Mouse (Mus musculus): ENCODE data around the gene Ddost. TPM values are rescaled to one million over a fixed set of nuclear protein-coding genes. Genes with fewer than 3 reads are reported as not detected.
A peak's percentile ranks its signal among the peaks of the same experiment; 100 is the strongest.

Gene Ddost
- polyA plus RNA-seq, 1 experiment from 2014 or later: 274 TPM

DNA sequence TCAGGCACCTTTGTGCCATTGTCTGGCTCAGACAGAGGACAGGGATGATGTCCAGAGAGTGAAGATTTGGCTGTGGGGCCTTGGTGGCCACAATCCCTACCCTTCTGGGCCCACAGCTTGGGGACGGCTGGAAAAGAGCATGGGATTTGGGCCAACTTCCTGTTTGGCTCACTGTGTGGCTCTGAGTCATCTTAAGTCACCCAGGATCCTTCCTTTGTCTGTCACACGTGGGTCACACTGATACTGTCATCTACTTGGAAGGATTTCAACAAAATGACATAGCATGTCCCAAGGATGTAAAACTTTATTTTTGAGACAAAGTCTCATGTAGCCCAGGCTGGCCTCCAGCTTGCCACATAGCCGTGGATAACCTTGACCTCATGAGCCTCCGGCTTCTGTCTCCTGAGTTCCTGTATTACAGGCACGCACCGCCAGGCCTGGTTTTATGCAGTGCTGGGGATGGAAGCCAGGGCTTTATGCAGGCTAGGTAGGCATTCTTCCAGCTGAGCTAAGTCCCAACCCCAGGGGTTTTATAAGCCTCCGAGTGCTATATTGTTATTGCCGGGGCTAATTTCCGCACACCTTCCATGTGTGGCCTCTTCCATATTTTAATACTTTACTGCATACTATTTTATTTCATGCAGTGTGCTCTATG lies 40.5 kb downstream of the Ddost start:
- 86% methylated on average over 9 of the region's 9 CpGs for WGBS

DNA sequence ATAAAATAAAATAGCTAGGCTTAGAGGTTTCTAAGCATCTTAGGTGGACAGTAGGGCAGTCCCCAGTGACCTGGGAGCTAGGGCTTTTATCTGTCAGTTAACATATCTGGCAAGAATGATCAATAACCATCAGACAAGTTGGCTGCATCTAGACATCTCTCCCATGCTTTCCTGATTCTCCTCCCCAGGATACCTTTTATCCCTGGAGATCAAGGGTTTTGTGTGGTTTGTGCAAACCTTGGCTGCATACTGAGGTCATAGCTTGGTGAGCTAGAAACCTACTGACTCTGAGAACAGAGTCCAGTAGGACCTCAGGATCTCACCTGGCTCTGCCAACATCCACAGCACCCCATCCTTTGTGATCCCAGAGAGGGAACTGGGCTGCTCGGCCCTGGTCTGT lies 42.8 kb downstream of the Ddost start:
- H3K4me3 ChIP-seq: no peak overlapping the region
- WGBS: 83% methylated on average over 1 of the region's 1 CpGs
- H3K9me3 ChIP-seq: no peaks in the 10 kb centered on the region
- no peak overlapping the region for H3K27ac ChIP-seq
- no peak for DNase-seq (ENCODE audit: low spot score)
- H3K4me1 ChIP-seq (replicated peaks): peaks cover 6% of the 10 kb centered on the region; the same call in 1 of the 2 replicates
- H3K27me3 ChIP-seq (ENCODE audit: insufficient read depth, poor library complexity, severe bottlenecking): no peaks in the 10 kb centered on the region
- no peaks in the 10 kb centered on the region for H3K36me3 ChIP-seq

More for the DNA sequence above, 40.5 kb downstream of the Ddost start:
- Histone ChIP-seq H3K27me3 (ENCODE audit: insufficient read depth, poor library complexity, severe bottlenecking) (peaks cover 4% of the 10 kb centered on the region; the same call in 1 of the 2 replicates), H3K36me3 (no peaks in the 10 kb centered on the region), H3K9me3 (no peaks in the 10 kb centered on the region), H3K27ac (no peak overlapping the region), H3K4me3 (no peak overlapping the region), H3K4me1 (replicated peaks) (peaks cover 6% of the 10 kb centered on the region; the same call in 1 of the 2 replicates)
- DNase-seq (ENCODE audit: low spot score): no peak

DNA sequence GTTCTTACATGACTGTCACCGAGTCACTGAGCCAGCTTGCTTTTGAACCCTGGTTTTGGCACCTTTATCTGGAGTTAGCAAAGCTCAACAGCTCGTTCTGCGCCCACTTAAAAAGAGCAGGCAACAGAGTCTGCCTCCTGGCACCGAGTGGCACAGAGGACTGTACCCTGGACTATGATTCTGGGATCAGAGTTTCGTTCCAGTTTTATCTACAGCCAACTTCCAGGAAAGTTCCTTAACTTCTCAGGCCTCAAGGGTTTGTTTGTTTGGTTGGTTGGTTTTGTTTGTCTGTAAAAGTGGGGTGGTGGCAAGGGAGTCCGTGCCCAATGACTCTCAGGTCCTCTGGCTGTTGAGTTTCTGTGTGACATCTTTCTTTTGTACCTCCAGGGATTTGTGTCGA lies 44.2 kb downstream of the Ddost start:
- WGBS: 84% methylated on average over 7 of the region's 7 CpGs
- Histone ChIP-seq H3K27me3 (ENCODE audit: insufficient read depth, poor library complexity, severe bottlenecking) (no peaks in the 10 kb centered on the region), H3K4me3 (no peak overlapping the region), H3K27ac (no peak overlapping the region), H3K9me3 (no peaks in the 10 kb centered on the region), H3K4me1 (replicated peaks) (no peaks in the 10 kb centered on the region), H3K36me3 (no peaks in the 10 kb centered on the region)
- DNase-seq (ENCODE audit: low spot score): no peak

DNA sequence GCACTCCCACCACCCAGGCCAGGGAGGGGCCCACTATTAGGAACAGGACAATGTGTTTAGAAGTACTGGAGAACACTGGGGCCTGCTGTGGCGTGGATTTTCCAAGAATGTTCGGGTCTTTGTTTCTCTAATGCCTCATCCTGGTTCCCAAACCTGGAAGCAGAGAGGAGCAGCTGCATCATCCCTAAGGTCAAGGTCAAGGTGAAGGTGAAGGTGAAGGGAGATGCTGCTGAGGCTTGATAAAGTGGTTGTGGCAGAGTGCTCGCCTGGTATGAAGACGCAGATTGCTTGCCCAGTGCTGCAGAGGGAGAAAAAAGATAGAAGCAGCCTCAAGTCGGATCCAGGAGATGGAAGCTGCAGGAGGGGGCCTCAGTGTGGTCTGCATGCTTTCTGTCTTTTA lies 47.3 kb downstream of the Ddost start:
- no peaks in the 10 kb centered on the region for H3K4me1 ChIP-seq (replicated peaks)
- WGBS: 90% methylated on average over 5 of the region's 5 CpGs
- H3K36me3 ChIP-seq: no peaks in the 10 kb centered on the region
- H3K27me3 ChIP-seq (ENCODE audit: insufficient read depth, poor library complexity, severe bottlenecking): no peaks in the 10 kb centered on the region
- H3K27ac ChIP-seq: no peak overlapping the region
- no peak overlapping the region for H3K4me3 ChIP-seq
- DNase-seq (ENCODE audit: low spot score): no peak
- no peaks in the 10 kb centered on the region for H3K9me3 ChIP-seq

DNA sequence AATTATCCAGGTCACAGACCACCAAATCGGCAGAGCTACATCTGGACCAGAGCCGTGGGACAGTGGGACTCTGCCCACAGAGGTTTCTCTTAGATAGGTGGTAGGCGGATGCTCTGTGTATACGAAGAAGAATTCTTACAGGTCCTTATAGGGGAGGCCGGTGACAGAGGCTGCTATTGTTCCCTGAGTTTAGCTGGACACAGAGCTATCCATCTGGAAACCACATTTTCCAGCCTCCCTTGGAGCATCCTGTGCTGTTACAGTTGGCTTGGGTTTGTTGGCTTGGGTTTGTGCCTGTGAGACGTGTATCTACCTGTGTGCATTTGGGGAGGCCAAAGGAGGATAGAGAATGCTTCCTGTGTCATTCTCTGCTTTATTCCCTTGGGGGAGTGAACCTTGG lies 48.2 kb downstream of the Ddost start:
- no peak for DNase-seq (ENCODE audit: low spot score)
- H3K36me3 ChIP-seq: no peaks in the 10 kb centered on the region
- H3K27me3 ChIP-seq (ENCODE audit: insufficient read depth, poor library complexity, severe bottlenecking): no peaks in the 10 kb centered on the region
- 83% methylated on average over 6 of the region's 6 CpGs for WGBS
- H3K4me3 ChIP-seq: no peak overlapping the region
- H3K9me3 ChIP-seq: no peaks in the 10 kb centered on the region
- no peaks in the 10 kb centered on the region for H3K4me1 ChIP-seq (replicated peaks)
- H3K27ac ChIP-seq: no peak overlapping the region

DNA sequence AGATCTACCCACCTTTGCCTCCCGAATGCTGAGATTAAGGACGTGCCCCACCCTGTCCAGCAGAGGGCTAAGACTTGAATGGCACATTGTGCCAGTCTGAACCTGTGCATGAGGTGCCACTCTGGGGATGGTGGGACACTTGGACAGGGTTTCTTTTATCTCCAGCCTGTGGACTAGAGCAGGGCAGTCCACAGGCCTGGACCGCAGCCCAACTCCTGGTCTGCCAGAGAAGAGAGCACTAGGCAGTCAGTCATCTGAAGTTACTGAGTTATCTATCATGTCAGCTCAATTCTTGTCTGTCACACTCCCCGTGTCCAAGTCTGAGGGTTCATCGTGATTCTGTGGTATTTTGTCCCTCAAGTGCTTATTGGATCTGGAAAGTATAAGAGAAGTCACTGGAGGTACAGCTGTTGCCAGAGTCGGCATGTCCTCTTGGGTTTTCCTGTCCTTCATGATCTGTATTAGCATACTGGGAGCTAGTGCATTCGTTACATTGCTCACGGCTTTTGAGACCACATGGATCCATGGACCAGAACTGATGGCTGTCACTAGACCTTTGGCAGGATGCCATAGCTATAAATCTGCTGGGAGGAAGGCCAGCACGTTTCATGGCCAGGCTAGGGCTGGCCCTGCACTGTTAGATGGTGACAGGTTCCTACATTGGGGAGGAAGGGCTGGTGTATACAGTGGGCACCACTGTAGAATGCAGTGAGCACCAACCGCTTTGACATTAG lies 49.1 kb downstream of the Ddost start:
- H3K36me3 ChIP-seq: no peaks in the 10 kb centered on the region
- WGBS: 86% methylated on average over 10 of the region's 10 CpGs
- H3K27ac ChIP-seq: no peak overlapping the region
- no peak for DNase-seq (ENCODE audit: low spot score)
- H3K4me1 ChIP-seq (replicated peaks): no peaks in the 10 kb centered on the region
- H3K9me3 ChIP-seq: no peaks in the 10 kb centered on the region
- no peaks in the 10 kb centered on the region for H3K27me3 ChIP-seq (ENCODE audit: insufficient read depth, poor library complexity, severe bottlenecking)
- H3K4me3 ChIP-seq: no peak overlapping the region

DNA sequence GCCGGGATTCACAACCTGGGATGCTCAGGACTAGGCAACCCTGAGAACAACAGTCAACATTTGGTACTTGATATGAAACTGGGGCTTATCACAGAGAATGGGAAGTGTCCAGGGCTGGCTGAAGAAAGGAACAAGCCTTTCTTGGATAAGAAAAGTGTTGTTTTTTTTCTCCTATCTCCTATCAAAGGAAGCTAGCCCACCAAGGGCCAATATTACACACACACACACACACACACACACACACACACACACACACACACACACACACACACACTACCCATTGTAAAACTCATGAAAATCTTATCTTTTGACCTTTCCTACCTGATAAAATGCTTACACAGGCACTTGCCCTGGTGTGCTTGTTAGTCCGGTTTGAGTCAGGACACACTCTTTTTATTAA lies 51.0 kb downstream of the Ddost start:
- no peaks in the 10 kb centered on the region for H3K4me1 ChIP-seq (replicated peaks)
- DNase-seq (ENCODE audit: low spot score): no peak
- H3K4me3 ChIP-seq: no peak overlapping the region
- H3K9me3 ChIP-seq: no peaks in the 10 kb centered on the region
- no peak overlapping the region for H3K27ac ChIP-seq
- no peaks in the 10 kb centered on the region for H3K36me3 ChIP-seq
- H3K27me3 ChIP-seq (ENCODE audit: insufficient read depth, poor library complexity, severe bottlenecking): 0 out of 2 replicates have a peak, but pooled peaks cover 2% of the 10 kb centered on the region
- WGBS: 93% methylated on average over 2 of the region's 2 CpGs

DNA sequence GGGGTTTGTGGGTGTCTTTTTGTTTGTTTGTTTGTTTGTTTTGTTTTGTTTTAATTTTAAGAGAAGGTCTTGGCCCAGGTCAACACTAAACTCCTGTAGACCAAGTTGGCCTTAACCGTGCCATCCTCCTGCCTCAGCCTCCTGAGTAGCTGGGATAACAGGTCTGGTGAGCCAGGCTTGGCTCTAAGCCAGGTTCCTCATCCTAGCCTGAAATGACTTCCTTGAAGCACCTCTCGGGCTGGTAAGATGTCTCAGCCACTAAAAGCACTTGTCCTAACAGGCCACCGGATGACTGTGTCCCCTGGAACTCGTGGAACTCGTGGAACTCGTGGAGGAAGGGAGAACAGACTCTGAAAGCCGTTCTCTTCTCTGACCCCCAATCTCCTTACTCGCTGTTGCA lies 51.6 kb downstream of the Ddost start:
- H3K4me3 ChIP-seq: no peak overlapping the region
- H3K4me1 ChIP-seq (replicated peaks): peaks cover 6% of the 10 kb centered on the region
- no peaks in the 10 kb centered on the region for H3K9me3 ChIP-seq
- H3K27me3 ChIP-seq (ENCODE audit: insufficient read depth, poor library complexity, severe bottlenecking): peaks cover 8% of the 10 kb centered on the region
- no peak overlapping the region for H3K27ac ChIP-seq
- 85% methylated on average over 8 of the region's 8 CpGs for WGBS
- DNase-seq (ENCODE audit: low spot score): no peak
- H3K36me3 ChIP-seq: no peaks in the 10 kb centered on the region

DNA sequence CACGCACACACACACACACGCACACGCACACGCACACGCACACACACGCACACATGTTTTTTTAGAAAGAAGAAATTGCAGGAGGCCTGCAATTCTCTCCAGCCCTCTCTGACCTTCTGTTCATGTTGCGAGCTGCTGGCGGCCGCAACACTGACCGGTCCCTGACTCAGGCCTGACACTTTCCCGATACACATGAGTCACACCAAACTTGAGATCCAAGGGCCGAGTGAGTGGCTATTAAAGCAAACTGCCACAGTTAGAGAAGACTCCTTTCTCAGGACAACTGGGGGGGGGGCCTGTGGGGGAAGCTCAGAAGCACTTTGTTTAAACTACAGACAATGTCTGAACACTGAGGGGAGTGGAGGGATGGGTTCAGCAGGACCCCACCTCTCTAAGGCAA lies 52.0 kb downstream of the Ddost start:
- Histone ChIP-seq H3K27me3 (ENCODE audit: insufficient read depth, poor library complexity, severe bottlenecking) (peaks cover 12% of the 10 kb centered on the region), H3K27ac (no peak overlapping the region)
- WGBS: 93% methylated on average over 12 of the region's 12 CpGs

DNA sequence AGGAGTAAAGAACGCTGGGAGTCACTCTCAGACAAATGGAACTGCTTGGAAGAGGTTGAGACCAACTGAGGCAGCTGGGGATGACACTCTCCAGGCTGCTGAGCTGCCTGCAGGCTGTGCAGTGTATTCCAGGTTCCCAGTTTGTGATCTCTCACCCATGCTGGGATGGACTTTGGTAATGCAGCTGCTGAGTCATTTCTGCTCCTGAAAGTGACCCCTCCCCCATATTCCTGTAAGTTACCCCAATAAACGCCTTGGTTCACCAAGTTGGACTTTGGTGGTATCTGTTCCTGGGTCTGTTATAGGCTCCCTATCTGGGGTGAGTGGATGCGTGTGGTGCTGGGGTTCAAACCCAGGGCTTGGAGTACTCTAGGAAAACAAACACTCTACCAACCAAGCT lies 53.6 kb downstream of the Ddost start:
- peaks cover 13% of the 10 kb centered on the region for H3K4me1 ChIP-seq (replicated peaks)
- no peaks in the 10 kb centered on the region for H3K9me3 ChIP-seq
- WGBS: 81% methylated on average over 3 of the region's 3 CpGs
- no peak for DNase-seq (ENCODE audit: low spot score)
- H3K27ac ChIP-seq: no peak overlapping the region
- peaks cover 25% of the 10 kb centered on the region for H3K27me3 ChIP-seq (ENCODE audit: insufficient read depth, poor library complexity, severe bottlenecking)
- H3K4me3 ChIP-seq: no peak overlapping the region
- H3K36me3 ChIP-seq: no peaks in the 10 kb centered on the region

More for the DNA sequence above, 52.0 kb downstream of the Ddost start:
- H3K36me3 ChIP-seq: no peaks in the 10 kb centered on the region
- peaks cover 10% of the 10 kb centered on the region for H3K4me1 ChIP-seq (replicated peaks)
- DNase-seq (ENCODE audit: low spot score): no peak
- no peak overlapping the region for H3K4me3 ChIP-seq
- no peaks in the 10 kb centered on the region for H3K9me3 ChIP-seq

DNA sequence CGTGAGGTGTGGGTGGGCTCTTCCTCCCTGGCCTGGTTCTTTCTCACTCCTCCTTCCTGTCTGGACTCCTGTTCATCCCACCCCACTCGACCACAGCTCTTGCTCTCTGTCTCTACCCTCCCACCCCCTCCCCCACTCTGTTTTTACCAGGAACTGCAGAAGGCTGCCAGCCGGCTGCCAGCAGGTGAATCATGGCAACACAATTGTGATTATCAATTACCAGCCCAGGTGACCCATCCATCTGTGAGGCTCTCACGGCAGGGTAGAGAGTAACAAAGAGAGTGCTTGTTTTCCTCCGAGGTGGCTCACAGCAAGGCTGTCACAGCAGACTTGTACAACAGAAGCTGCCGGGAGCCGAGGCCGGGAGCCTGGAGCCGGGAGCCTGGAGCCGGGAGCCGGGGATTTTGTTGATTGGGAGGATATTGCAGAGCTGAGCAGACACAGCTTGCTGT lies 56.9 kb downstream of the Ddost start:
- no peaks in the 10 kb centered on the region for H3K9me3 ChIP-seq
- peak overlapping the region; percentile 28; the same call in 1 of the 2 replicates for H3K4me3 ChIP-seq
- DNase-seq (ENCODE audit: low spot score): no peak
- H3K27me3 ChIP-seq (ENCODE audit: insufficient read depth, poor library complexity, severe bottlenecking): peaks cover 34% of the 10 kb centered on the region
- H3K27ac ChIP-seq: peak overlapping the region; percentile 50; the same call in 1 of the 2 replicates
- peaks cover 13% of the 10 kb centered on the region for H3K4me1 ChIP-seq (replicated peaks)
- H3K36me3 ChIP-seq: no peaks in the 10 kb centered on the region
- WGBS: 6% methylated on average over 11 of the region's 11 CpGs
